Mouse (Mus musculus): ENCODE data around the gene Hist1h1c. TPM values are rescaled to one million over a fixed set of nuclear protein-coding genes. Genes with fewer than 3 reads are reported as not detected.

Gene Hist1h1c
- polyA plus RNA-seq, 1 experiment: 26.1 TPM

Other genes with a start within 250 kb of the Hist1h1c start
- not detected in 2 replicates for gene Btn2a2, start 250.0 kb upstream of the Hist1h1c start, polyA plus RNA-seq (2012; ENCODE audit: low replicate concordance)
- gene Hist1h4h, start 207.8 kb upstream of the Hist1h1c start, polyA plus RNA-seq (2012; ENCODE audit: low replicate concordance): 10.6 and 15.4 TPM in 2 replicates
- 44.2 and 69.4 TPM in 2 replicates for gene Hist1h2af, start 204.9 kb upstream of the Hist1h1c start, polyA plus RNA-seq (2012; ENCODE audit: low replicate concordance)
- gene Hist1h3g, start 203.4 kb upstream of the Hist1h1c start, polyA plus RNA-seq (2012; ENCODE audit: low replicate concordance): 1.6 and 7.3 TPM in 2 replicates
- gene Hist1h2bh, start 195.4 kb upstream of the Hist1h1c start, polyA plus RNA-seq (2012; ENCODE audit: low replicate concordance): 0.36 and 0.54 TPM in 2 replicates
- 2.4 and 2.8 TPM in 2 replicates for gene Hist1h3f, start 194.8 kb upstream of the Hist1h1c start, polyA plus RNA-seq (2012; ENCODE audit: low replicate concordance)
- gene Hist1h4f, start 187.2 kb upstream of the Hist1h1c start, polyA plus RNA-seq (2012; ENCODE audit: low replicate concordance): 3.8 and 7.2 TPM in 2 replicates
- gene Hist1h1d, start 185.5 kb upstream of the Hist1h1c start, polyA plus RNA-seq (2012; ENCODE audit: low replicate concordance): 0.55 and 0.68 TPM in 2 replicates
- 3.2 and 3.6 TPM in 2 replicates for gene Hist1h3e, start 176.4 kb upstream of the Hist1h1c start, polyA plus RNA-seq (2012; ENCODE audit: low replicate concordance)
- gene Hist1h2ae, start 167.6 kb upstream of the Hist1h1c start, polyA plus RNA-seq (2012; ENCODE audit: low replicate concordance): 4.8 and 7.7 TPM in 2 replicates
- 4.5 and 23.6 TPM in 2 replicates for gene Hist1h2bg, start 167.4 kb upstream of the Hist1h1c start, polyA plus RNA-seq (2012; ENCODE audit: low replicate concordance)
- 2.0 and 4.0 TPM in 2 replicates for gene Hist1h2bf, start 164.6 kb upstream of the Hist1h1c start, polyA plus RNA-seq (2012; ENCODE audit: low replicate concordance)
- gene Hist1h2ad, start 164.4 kb upstream of the Hist1h1c start, polyA plus RNA-seq (2012; ENCODE audit: low replicate concordance): 2.4 and 2.6 TPM in 2 replicates
- gene Hist1h3d, start 163.0 kb upstream of the Hist1h1c start, polyA plus RNA-seq (2012; ENCODE audit: low replicate concordance): 0.33 and 1.7 TPM in 2 replicates
- gene Hist1h4d, start 157.2 kb upstream of the Hist1h1c start, polyA plus RNA-seq (2012; ENCODE audit: low replicate concordance): 12.3 and 12.6 TPM in 2 replicates
- gene Hist1h2be, start 117.7 kb upstream of the Hist1h1c start, polyA plus RNA-seq (2012; ENCODE audit: low replicate concordance): 1.4 and 1.7 TPM in 2 replicates
- gene Hist1h1e, start 116.2 kb upstream of the Hist1h1c start, polyA plus RNA-seq (2012; ENCODE audit: low replicate concordance): 5.6 and 11.8 TPM in 2 replicates
- 0.80 and 1.2 TPM in 2 replicates for gene Hist1h2ac, start 54.9 kb upstream of the Hist1h1c start, polyA plus RNA-seq (2012; ENCODE audit: low replicate concordance)
- 10.2 and 11.3 TPM in 2 replicates for gene Hist1h2bc, start 54.6 kb upstream of the Hist1h1c start, polyA plus RNA-seq (2012; ENCODE audit: low replicate concordance)
- not detected in 2 replicates for gene Hist1h1t, start 43.0 kb upstream of the Hist1h1c start, polyA plus RNA-seq (2012; ENCODE audit: low replicate concordance)
- gene Hist1h4c, start 40.4 kb upstream of the Hist1h1c start, polyA plus RNA-seq (2012; ENCODE audit: low replicate concordance): 2.4 and 2.5 TPM in 2 replicates
- gene Hfe, start 28.0 kb upstream of the Hist1h1c start, polyA plus RNA-seq (2012; ENCODE audit: low replicate concordance): 12.7 and 34.4 TPM in 2 replicates
- gene Hist1h3c, start 6.8 kb downstream of the Hist1h1c start, polyA plus RNA-seq (2012; ENCODE audit: low replicate concordance): 0.55 and 4.8 TPM in 2 replicates
- gene Hist1h2bb, start 7.9 kb downstream of the Hist1h1c start, polyA plus RNA-seq (2012; ENCODE audit: low replicate concordance): 3.5 and 6.0 TPM in 2 replicates
- gene Hist1h2ab, start 12.3 kb downstream of the Hist1h1c start, polyA plus RNA-seq (2012; ENCODE audit: low replicate concordance): 4.8 and 6.2 TPM in 2 replicates
- 4.0 TPM in 1 of 2 replicates, not detected in the other for gene Hist1h3b, start 13.5 kb downstream of the Hist1h1c start, polyA plus RNA-seq (2012; ENCODE audit: low replicate concordance)
- 4.4 and 10.3 TPM in 2 replicates for gene Hist1h4b, start 18.2 kb downstream of the Hist1h1c start, polyA plus RNA-seq (2012; ENCODE audit: low replicate concordance)
- gene Hist1h4a, start 22.4 kb downstream of the Hist1h1c start, polyA plus RNA-seq (2012; ENCODE audit: low replicate concordance): 5.9 and 9.4 TPM in 2 replicates
- 1.4 and 5.7 TPM in 2 replicates for gene Hist1h3a, start 23.6 kb downstream of the Hist1h1c start, polyA plus RNA-seq (2012; ENCODE audit: low replicate concordance)
- 0.40 and 0.81 TPM in 2 replicates for gene Hist1h1a, start 24.9 kb downstream of the Hist1h1c start, polyA plus RNA-seq (2012; ENCODE audit: low replicate concordance)
- not detected in 2 replicates for gene Trim38, start 31.1 kb downstream of the Hist1h1c start, polyA plus RNA-seq (2012; ENCODE audit: low replicate concordance)
- not detected in 2 replicates for gene Slc17a2, start 68.2 kb downstream of the Hist1h1c start, polyA plus RNA-seq (2012; ENCODE audit: low replicate concordance)
- not detected in 2 replicates for gene Slc17a3, start 100.6 kb downstream of the Hist1h1c start, polyA plus RNA-seq (2012; ENCODE audit: low replicate concordance)
- not detected in 2 replicates for gene Slc17a1, start 128.9 kb downstream of the Hist1h1c start, polyA plus RNA-seq (2012; ENCODE audit: low replicate concordance)
- gene Slc17a4, start 176.2 kb downstream of the Hist1h1c start, polyA plus RNA-seq (2012; ENCODE audit: low replicate concordance): not detected in 2 replicates
- not detected in 2 replicates for gene Hist1h2ba, start 195.3 kb downstream of the Hist1h1c start, polyA plus RNA-seq (2012; ENCODE audit: low replicate concordance)
- gene Hist1h2aa, start 195.7 kb downstream of the Hist1h1c start, polyA plus RNA-seq (2012; ENCODE audit: low replicate concordance): not detected in 2 replicates